Mouse (Mus musculus): ENCODE results near the gene Cpn1.

DNA sequence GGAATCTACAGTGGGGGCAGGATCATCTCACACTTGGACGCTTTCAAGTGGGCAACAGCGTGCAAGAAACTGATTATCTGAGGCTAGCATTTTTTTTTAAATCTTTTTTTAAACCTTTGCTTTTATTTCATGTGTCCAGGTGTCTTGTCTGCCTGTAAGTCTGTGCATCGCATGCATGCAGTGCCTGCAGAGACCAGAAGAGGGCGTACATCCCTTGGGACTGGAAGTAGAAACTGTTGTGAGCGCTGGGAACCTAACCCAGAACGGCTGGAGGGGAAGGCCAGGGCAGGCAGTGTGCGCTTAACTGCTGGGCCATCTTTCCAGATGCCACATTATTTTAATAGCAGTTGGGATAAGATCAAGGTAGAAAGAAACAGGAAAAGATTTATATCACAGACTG is 63.4 kb downstream of the Cpn1 start:
- peak; percentile 45 for TF ChIP-seq CTCF (IDR thresholded peaks at IDR 0.05; ENCODE audit: low read depth)
- no peak for TF ChIP-seq EP300 (optimal IDR thresholded peaks at IDR 0.05)
